Mouse (Mus musculus) brain, embryonic 18.5 days (tissue): Measurements from ENCODE around the gene Nup153.

Experiments used
- DNase-seq: peaks from one replicate; pipeline ENCODE4 v3.0.0-alpha.2; 2012; ENCODE audit warnings: low read depth, low spot score

Nup153 gene

GRCm38 (mm10) chr13:46670514-46670913, 57.2 kb downstream of the Nup153 start:
- DNase-seq = no peak

DNA sequence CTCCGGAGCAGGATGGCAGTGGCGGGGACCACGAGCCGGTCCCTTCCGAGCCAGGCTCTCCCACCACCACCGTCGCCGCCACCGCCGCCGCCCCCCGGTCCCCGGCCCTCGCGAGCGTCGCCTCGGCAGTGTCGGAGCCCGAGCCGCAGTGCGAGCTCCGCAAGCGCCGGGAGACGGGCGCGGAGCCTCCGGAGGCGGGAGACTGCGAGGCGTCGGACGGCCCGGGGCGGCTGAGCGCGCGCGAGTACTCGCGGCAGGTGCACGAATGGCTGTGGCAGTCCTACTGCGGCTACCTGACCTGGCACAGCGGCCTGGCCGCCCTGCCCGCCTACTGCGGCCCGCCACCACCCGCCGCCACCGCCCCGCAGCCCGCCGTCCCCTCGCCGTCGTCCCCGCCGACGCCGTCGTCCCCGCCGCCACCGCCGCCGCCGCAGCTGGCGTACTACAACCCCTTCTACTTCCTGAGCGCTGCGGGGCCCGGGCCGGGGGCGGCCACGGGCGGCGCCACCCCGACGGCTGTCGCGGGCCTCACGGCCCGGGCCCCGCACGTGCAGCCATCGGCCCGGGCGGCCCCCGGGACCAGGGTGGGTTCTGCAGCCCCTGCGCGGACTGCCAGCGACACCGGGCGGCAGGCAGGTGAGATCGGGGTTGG, 58.0 kb downstream of the Nup153 start:
- no peak for DNase-seq

- peak; percentile 79 for DNase-seq
Measured at GRCm38 (mm10) chr13:46669048-46669619, 58.6 kb downstream of the Nup153 start, which contains the start of gene Fam8a1. Fam8a1 (plus strand) TSS chr13:46669522.

- peak; percentile 63 for DNase-seq
Measured at GRCm38 (mm10) chr13:46663461-46663964, 64.2 kb downstream of the Nup153 start.

DNA sequence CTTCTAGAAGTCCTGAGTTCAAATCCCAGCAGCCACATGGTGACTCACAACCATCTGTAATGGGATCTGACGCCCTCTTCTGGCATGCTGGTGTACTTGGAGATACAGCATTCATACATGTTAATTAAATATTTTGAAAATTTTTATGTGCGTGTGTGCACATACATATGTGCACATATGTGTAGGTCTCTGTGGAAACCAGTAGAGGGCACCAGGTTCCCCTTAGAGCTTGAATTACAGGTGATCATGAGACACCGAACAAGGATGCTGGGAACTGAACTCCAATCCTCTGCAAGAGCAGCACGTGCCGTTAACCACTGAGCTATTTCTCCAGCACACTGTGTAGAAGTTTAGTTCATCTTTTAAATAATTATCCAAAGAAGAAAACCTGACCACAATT, 68.5 kb downstream of the Nup153 start:
- no peak for DNase-seq

DNA sequence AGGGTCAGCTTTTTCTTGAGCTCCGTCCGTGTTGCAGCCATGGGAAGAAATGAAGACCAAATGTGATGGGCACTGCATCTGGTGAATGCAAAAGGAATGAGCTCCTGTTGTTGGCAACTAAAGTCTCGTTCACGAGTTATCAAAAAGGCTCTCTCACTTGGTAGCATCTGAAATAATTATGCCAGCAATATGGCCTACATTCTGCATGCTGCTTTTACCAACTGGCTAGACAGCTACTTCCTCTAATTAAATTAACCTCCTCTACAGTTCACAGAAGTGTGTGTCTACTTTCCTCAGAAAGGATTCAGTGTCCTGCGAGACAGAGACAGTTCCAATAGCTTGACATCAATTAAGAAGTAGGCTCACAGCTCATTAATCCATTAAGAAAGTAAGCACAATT, 73.2 kb downstream of the Nup153 start:
- no peak for DNase-seq

DNA sequence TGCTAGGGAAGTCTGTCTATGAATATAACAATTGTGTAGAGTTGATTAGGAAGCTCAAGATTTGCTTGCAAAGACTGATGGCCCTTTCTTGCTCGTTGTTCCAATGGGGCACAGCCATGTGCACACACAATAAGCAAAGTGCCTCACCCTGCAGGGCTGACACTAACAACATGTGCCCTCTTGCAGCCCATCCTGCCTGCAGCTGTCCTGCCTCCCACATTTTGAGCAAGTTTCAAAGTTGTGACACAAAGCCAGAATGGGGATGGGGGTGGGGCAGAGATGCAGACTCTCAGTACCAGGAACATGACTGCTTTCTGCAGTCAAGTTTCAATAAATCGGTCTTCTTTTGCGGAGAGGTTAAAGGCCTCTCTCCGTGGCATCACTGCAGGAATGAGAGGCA, 74.1 kb downstream of the Nup153 start:
- no peak for DNase-seq

DNA sequence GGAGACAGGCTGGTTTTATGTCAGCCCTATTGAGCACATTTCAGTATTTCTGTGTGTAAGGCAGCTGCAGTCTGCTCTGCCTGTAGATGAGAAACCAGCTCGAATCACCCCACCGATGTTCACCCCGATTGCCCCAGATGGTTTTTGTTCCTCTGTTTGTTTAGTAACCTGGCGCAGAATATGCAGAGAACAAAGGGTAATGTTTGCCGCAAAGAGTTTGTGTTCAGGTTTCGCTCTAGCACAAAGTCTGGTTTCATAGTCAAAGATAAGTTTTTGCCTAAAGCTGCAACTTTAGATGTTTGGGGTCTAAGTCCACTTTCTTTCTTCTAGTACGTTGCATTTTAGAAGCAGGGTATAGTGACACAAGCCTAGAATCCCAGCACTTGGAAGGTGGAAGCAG, 75.1 kb downstream of the Nup153 start:
- no peak for DNase-seq

GRCm38 (mm10) chr13:46651853-46652252, 75.9 kb downstream of the Nup153 start:
- DNase-seq = no peak

DNA sequence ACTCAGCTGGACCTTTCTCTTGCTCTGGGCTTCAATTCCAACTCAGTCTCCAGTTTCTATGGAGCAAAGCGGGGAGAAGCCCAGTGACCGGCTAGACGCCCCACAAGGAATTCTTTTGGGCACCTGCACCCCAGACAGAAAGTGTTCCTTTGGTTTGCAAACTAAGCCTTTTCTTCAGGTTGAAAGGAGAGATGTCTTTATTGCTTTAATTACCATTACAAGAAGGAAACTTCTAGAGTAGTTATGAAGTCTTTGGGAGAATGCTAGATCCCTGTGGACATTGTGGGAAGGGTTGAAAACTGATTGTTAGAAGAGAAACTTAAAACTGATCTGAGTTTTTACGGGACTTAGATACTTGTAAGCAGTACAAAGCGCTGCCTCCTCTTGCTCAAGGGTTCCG, 82.3 kb downstream of the Nup153 start:
- no peak for DNase-seq

GRCm38 (mm10) chr13:46644175-46644574, 83.6 kb downstream of the Nup153 start:
- DNase-seq = no peak

DNA sequence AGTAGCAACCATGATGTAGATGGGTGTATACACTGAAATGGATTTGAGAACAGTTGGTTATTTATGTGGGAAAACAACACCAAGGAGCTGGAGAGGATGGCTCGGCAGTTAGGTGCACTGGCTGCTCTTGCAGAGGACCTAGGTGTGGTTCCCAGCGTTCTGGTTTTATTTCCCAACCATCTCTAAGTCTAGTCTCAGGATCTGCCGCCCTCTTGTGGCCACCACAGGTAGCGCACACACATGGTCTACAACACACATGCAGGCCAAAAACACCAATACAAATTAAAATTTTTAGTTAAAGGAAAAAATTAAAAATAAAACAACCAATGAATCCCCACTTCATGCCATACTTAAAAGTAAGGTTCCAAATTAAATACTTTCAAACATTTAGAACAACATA, 85.4 kb downstream of the Nup153 start:
- no peak for DNase-seq

DNA sequence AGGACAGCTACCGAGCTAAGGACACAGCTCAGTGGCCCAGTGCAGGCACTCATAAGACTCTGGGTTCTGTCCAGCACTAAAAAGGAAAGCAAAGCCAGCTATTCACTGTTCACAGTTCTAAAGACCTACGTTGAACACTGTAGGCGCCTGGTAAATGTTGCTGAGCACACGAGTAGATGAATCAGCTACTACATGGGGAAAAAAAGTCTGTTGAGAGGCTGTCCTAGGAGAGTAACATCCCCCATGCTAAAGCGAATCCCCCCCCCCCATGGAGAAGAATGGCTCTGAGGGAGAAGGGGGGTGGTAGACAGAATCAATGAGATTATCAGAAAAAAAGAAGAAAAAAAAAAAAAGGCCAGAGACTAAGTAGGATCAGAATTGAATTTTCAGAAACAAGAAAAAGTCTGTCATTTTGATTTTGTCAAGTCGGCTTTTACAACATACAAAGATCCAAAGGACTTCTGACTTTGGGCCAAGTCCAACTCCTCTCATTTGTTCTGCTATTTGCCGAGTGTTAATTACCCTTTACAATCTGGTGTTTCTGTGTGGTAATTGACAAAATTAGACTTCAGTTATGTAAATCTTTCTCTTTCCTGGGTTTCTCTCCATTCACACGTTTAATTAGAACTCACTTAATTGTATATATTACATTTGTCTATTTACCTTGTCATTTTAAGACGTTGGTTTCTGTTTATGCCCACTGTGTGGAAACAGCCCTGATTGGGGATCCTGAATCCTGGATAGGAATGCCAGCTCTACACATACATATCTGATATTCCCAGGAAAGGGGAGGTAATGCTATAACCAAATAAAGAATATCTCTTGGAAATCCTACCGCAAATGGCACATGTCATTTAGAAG, 86.9 kb downstream of the Nup153 start:
- DNase-seq = peak; percentile 78

DNA sequence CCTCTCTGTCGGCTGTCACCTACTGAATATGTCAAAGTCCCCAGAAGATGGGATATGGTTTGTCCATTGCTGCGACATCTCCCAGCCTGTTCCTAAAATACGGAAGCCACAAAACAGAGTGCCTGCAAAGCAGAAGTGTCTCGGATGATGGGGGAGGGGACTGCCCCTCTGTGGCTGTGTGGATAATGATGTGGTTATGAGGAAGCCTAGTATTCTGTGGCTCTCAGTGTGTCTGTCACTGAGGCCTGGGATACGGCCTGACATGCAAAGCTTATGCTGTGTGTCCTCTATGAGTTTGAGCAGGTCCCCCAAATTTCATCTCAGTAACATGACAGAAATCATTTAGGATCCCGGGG, 93.6 kb downstream of the Nup153 start:
- DNase-seq = no peak

- DNase-seq = peak; percentile 58
Measured at GRCm38 (mm10) chr13:46633320-46634132, 94.2 kb downstream of the Nup153 start.

DNA sequence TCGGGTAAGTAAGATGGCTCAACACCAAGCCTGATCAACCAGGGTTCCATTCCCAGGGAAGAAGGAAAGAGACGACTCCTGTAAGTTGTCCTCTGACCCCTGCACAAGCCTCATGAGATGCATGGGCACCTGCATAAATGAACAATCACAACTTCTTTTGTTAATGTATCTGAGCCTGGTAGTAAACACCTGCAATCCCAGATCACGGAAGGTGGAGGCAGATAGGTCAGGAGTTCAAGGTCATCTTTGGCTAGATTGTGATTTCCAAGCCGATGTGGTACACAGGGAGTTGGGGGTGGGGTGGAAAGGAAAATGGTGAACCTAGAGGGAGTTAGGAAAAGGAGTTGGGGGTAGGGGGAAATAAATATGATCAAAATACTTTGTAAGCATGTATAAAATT, 94.9 kb downstream of the Nup153 start:
- DNase-seq = no peak
